Mouse (Mus musculus) yolk sac, embryonic 10.5 days (tissue): Measurements from ENCODE around the gene Amy1.
"Not testable (repeated sequence)": the region's sequence is repeated elsewhere in the genome, so short reads cannot be mapped to it uniquely, and the experiment has no call there.

ENCODE experiments used
- DNase-seq: peaks from one replicate; pipeline ENCODE4 v3.0.0-alpha.2; 2017; ENCODE audit warnings: low spot score

The Amy1 gene

GRCm38 (mm10) chr3:113606599-113606998 lies at the start of gene Amy1:
Gene Amy1 (minus strand): TSS chr3:113606699.
- DNase-seq = no peak

- no peak for DNase-seq
Measured at GRCm38 (mm10) chr3:113654335-113654734, 47.8 kb upstream of the Amy1 start.

- DNase-seq = not testable (repeated sequence)
Measured at GRCm38 (mm10) chr3:113651386-113651785, 44.9 kb upstream of the Amy1 start.

GRCm38 (mm10) chr3:113639545-113639944 lies 33.0 kb upstream of the Amy1 start:
- DNase-seq = no peak

- no peak for DNase-seq
Measured at GRCm38 (mm10) chr3:113634220-113634619, 27.7 kb upstream of the Amy1 start.

- DNase-seq = no peak
Measured at GRCm38 (mm10) chr3:113631611-113632010, 25.1 kb upstream of the Amy1 start.

GRCm38 (mm10) chr3:113630564-113630963 lies 24.1 kb upstream of the Amy1 start:
- peak; percentile 6 for DNase-seq

GRCm38 (mm10) chr3:113629606-113630359 lies 23.3 kb upstream of the Amy1 start, which contains the start of gene Rnpc3:
Gene Rnpc3 (minus strand): TSS chr3:113630149.
- peak; percentile 96 for DNase-seq

- no peak for DNase-seq
Measured at GRCm38 (mm10) chr3:113590844-113591243, 15.7 kb downstream of the Amy1 start.

GRCm38 (mm10) chr3:113574578-113574977 lies 31.9 kb downstream of the Amy1 start:
- DNase-seq = no peak

GRCm38 (mm10) chr3:113574138-113574537 lies 32.4 kb downstream of the Amy1 start:
- DNase-seq = no peak

- DNase-seq = no peak
Measured at GRCm38 (mm10) chr3:113572158-113572557, 34.3 kb downstream of the Amy1 start.

GRCm38 (mm10) chr3:113539692-113540091 lies 66.8 kb downstream of the Amy1 start:
- DNase-seq = no peak

GRCm38 (mm10) chr3:113532328-113532727 lies 74.2 kb downstream of the Amy1 start, which contains the start of gene Amy2a1:
Gene Amy2a1 (minus strand): TSS chr3:113532428.
- DNase-seq = not testable (repeated sequence)
